In the genomic region with DNA sequence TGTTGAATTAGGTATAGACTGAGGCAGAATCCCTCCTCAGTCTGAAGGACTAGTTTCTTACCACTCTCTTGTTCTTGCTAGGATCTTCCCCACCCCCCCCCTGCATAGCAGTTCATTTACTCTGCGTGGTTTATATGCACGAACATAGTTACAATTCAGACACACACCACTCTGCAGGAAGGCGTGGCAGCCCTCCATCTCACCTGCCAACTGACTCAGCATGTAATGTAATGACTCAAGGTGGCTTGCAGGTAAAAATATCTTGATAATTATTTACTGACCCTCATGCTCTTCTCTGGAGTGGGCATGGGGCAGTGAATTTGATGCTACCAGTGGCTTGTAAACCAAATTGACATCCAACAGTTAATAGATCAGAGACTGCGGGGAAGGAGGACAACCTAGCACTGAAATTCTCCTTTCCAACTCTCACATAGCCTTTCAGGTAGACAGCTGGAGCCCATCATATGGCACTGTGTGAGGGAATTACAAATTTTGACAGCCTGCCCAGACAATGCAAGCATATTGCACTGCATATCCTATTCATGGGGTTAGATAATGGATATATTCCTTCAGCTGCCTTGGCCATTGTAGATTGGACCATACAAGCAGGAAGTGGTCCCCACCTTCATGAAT, we compare ENCODE assay signal across 26 mouse cellular contexts. TPM values are rescaled to one million over a fixed set of nuclear protein-coding genes. Genes with fewer than 3 reads are reported as not detected.
A peak's percentile ranks its signal among the peaks of the same experiment; 100 is the strongest.
DNase-seq lines count a peak whose midpoint lies in the region; ATAC-seq and TF ChIP-seq lines count a peak whose summit lies in the region.
"Had no signal": no experiment of that assay in that cellular context is flagged by ENCODE, and none has a peak within 500 bp of the region (broad histone marks: within the 10 kb centered on the region; RNA-seq: fewer than 3 reads in every experiment).

No protein-coding gene starts in this region.

- peak overlapping the region; percentile 51 for H3K27ac ChIP-seq in liver, embryonic 14.5 days
- H3K27ac ChIP-seq in liver, postnatal 0 days (ENCODE audit: low read depth), result no peak overlapping the region
- H3K27ac ChIP-seq: embryonic facial prominence, embryonic 15.5 days; hindbrain, embryonic 12.5 days; limb, embryonic 10.5 days; midbrain, embryonic 13.5 days; neural tube, embryonic 15.5 days had no signal

- peak overlapping the region; percentile 28 for H3K4me2 ChIP-seq in liver, embryonic 14.5 days (ENCODE audit: low read depth)
- H3K4me2 ChIP-seq in liver, postnatal 0 days (ENCODE audit: low read depth, low read length), result no peak overlapping the region
- H3K4me2 ChIP-seq: embryonic facial prominence, embryonic 15.5 days; hindbrain, embryonic 12.5 days; midbrain, embryonic 13.5 days; neural tube, embryonic 15.5 days had no signal

- no peaks in the 10 kb centered on the region for H3K36me3 ChIP-seq in erythroblast, embryonic 14.5 days (ENCODE audit: control insufficient read depth)
- H3K36me3 ChIP-seq in liver, embryonic 14.5 days (replicated peaks; ENCODE audit: control insufficient read depth, insufficient read depth, low read depth), result no peaks in the 10 kb centered on the region
- H3K36me3 ChIP-seq in liver, postnatal 0 days (replicated peaks; ENCODE audit: insufficient read depth, low read length), result no peaks in the 10 kb centered on the region
- H3K36me3 ChIP-seq: embryonic facial prominence, embryonic 15.5 days; G1E; hindbrain, embryonic 12.5 days; limb, embryonic 10.5 days; midbrain, embryonic 13.5 days; neural tube, embryonic 15.5 days had no signal

- ATAC-seq in erythroblast, adult 5-6 weeks (replicated peaks; ENCODE audit: low FRiP score, poor library complexity, severe bottlenecking), result no peak
- no peak for ATAC-seq in liver, embryonic 14.5 days (ENCODE audit: insufficient read depth)
- ATAC-seq in liver, postnatal 0 days, result no peak
- ATAC-seq in inflammation-experienced regulatory T-cells, adult 6 months, result peak; percentile 22
- ATAC-seq: intestine, embryonic 16.5 days; midbrain, embryonic 13.5 days had no signal

- no peak for TF ChIP-seq EP300 in liver, embryonic 14.5 days (IDR thresholded peaks at IDR 0.05; ENCODE audit: low read depth)
- no peak for TF ChIP-seq EP300 in liver, postnatal 0 days (IDR thresholded peaks at IDR 0.05; ENCODE audit: low read depth)

- H3K9ac ChIP-seq in liver, embryonic 14.5 days (replicated peaks), result 0 out of 2 replicates have a peak overlapping the region, but pooled peaks have one; percentile 27
- no peak overlapping the region for H3K9ac ChIP-seq in liver, postnatal 0 days (replicated peaks)
- H3K9ac ChIP-seq: embryonic facial prominence, embryonic 15.5 days; hindbrain, embryonic 12.5 days; midbrain, embryonic 13.5 days; neural tube, embryonic 15.5 days had no signal

- H3K4me1 ChIP-seq in erythroblast, embryonic 14.5 days (ENCODE audit: control insufficient read depth), result peaks cover 68% of the 10 kb centered on the region
- peaks cover 44 to 50% of the 10 kb centered on the region in 2 experiments for H3K4me1 ChIP-seq in liver, embryonic 14.5 days (replicated peaks; ENCODE audit: control insufficient read depth in 2 of 2, insufficient read depth in 2 of 2, low read length in 1 of 2)
- H3K4me1 ChIP-seq in liver, postnatal 0 days (ENCODE audit: insufficient read depth), result peaks cover 7% of the 10 kb centered on the region; the same call in 1 of the 2 replicates
- H3K4me1 ChIP-seq: embryonic facial prominence, embryonic 15.5 days; hindbrain, embryonic 12.5 days; limb, embryonic 10.5 days; midbrain, embryonic 13.5 days; neural tube, embryonic 15.5 days had no signal

- no peaks in the 10 kb centered on the region for H3K27me3 ChIP-seq in erythroblast, embryonic 14.5 days (ENCODE audit: control insufficient read depth)
- H3K27me3 ChIP-seq in liver, embryonic 14.5 days (ENCODE audit: control insufficient read depth, insufficient read depth, low read length), result no peaks in the 10 kb centered on the region
- no peaks in the 10 kb centered on the region for H3K27me3 ChIP-seq in liver, postnatal 0 days (ENCODE audit: insufficient read depth, low read length)
- H3K27me3 ChIP-seq: embryonic facial prominence, embryonic 15.5 days; hindbrain, embryonic 12.5 days; midbrain, embryonic 13.5 days; neural tube, embryonic 15.5 days had no signal

- 71% methylated on average over 4 of the region's 4 CpGs for WGBS in liver, embryonic 14.5 days (ENCODE audit: insufficient replicate concordance)
- 81% methylated on average over 4 of the region's 4 CpGs for WGBS in liver, postnatal 0 days (ENCODE audit: insufficient replicate concordance)

- H3K4me3 ChIP-seq in erythroblast, embryonic 14.5 days (replicated peaks), result peak overlapping the region; percentile 13
- no peak overlapping the region for H3K4me3 ChIP-seq in liver, embryonic 14.5 days (ENCODE audit: insufficient read depth in 1 of 2, low read depth in 2 of 2, low read length in 2 of 2)
- H3K4me3 ChIP-seq in liver, postnatal 0 days (ENCODE audit: low read depth, low read length), result no peak overlapping the region
- H3K4me3 ChIP-seq: embryonic facial prominence, embryonic 15.5 days; hindbrain, embryonic 12.5 days; limb, embryonic 10.5 days; midbrain, embryonic 13.5 days; myocyte; neural tube, embryonic 15.5 days had no signal

- no peaks in the 10 kb centered on the region for H3K9me3 ChIP-seq in erythroblast, embryonic 14.5 days (ENCODE audit: control insufficient read depth, low read length)
- H3K9me3 ChIP-seq in liver, embryonic 14.5 days (ENCODE audit: control insufficient read depth, low read length), result no peaks in the 10 kb centered on the region
- H3K9me3 ChIP-seq in liver, postnatal 0 days (ENCODE audit: low read length), result no peaks in the 10 kb centered on the region
- H3K9me3 ChIP-seq: embryonic facial prominence, embryonic 15.5 days; G1E; hindbrain, embryonic 12.5 days; limb, embryonic 10.5 days; neural tube, embryonic 15.5 days had no signal

- DNase-seq in liver, embryonic 14.5 days (ENCODE audit: low read depth in 3 of 3, low spot score in 3 of 3), result no peak
- DNase-seq in liver, postnatal 0 days, result no peak
- DNase-seq in cerebellum, adult 8-10 months, result peak; percentile 18
- no peak for DNase-seq in neural tube, embryonic 10.5 days (ENCODE audit: extremely low spot score, low spot score)
- no peak for DNase-seq in thymus, postnatal 4 days
- DNase-seq: adrenal gland, postnatal 36 days; embryo, embryonic 11 days; lung, adult 18-20 months; lung, postnatal 14 days; right cerebral cortex, postnatal 14 days; thymus, adult 2 months had no signal

- no peak for TF ChIP-seq CTCF in liver, embryonic 14.5 days (IDR thresholded peaks at IDR 0.05; ENCODE audit: low read depth)
- no peak for TF ChIP-seq CTCF in liver, postnatal 0 days (IDR thresholded peaks at IDR 0.05; ENCODE audit: low read depth)

RNA-seq across cellular contexts. Expression of a gene that starts 35.3 kb away (rescaled TPM):
- not detected in 2 replicates for polyA plus RNA-seq in erythroblast, embryonic 14.5 days (2012)
- total RNA-seq in erythroblast, adult 5-6 weeks (2015; ENCODE audit: low replicate concordance), result not detected in 2 replicates
- not detected in 2 replicates for total RNA-seq in erythroblast, adult 5-6 weeks (2017; ENCODE audit: low replicate concordance)
- polyA plus RNA-seq in liver, embryonic 14.5 days (2012; rRNA removed), result 0.22 and 0.29 TPM in 2 replicates
- 1.2 TPM in 2 replicates for polyA plus RNA-seq in liver, embryonic 14.5 days (2014; fragmentation: Nextera tagmentation; extraction: Ambion mirVana)
- 0.65 and 1.1 TPM in 2 replicates for polyA plus RNA-seq in liver, postnatal 0 days (2015; fragmentation: Nextera tagmentation; extraction: Ambion mirVana)
- 1 to 10 TPM; 5.1 to 8.5 (median 5.2) TPM for polyA plus RNA-seq in inflammation-experienced regulatory T-cells, adult 6 months (2017; shearing (Covaris generic))
- total RNA-seq: adrenal gland, postnatal 36 days; G1E; gastrocnemius, adult 8-10 months; heart, adult 8-10 months had no signal
- polyA plus RNA-seq: G1E; heart, postnatal 0 days; myocyte had no signal

RNA-seq across cellular contexts. Expression of a gene that starts 58.8 kb away (rescaled TPM):
- 0.01 and 0.02 TPM in 2 replicates for polyA plus RNA-seq in erythroblast, embryonic 14.5 days (2012)
- total RNA-seq in erythroblast, adult 5-6 weeks (2015; ENCODE audit: low replicate concordance), result 1.9 and 2.1 TPM in 2 replicates
- total RNA-seq in erythroblast, adult 5-6 weeks (2017; ENCODE audit: low replicate concordance), result 1.3 and 2.3 TPM in 2 replicates
- 0.18 and 0.21 TPM in 2 replicates for polyA plus RNA-seq in liver, embryonic 14.5 days (2012; rRNA removed)
- polyA plus RNA-seq in liver, embryonic 14.5 days (2014; fragmentation: Nextera tagmentation; extraction: Ambion mirVana), result 0.20 and 0.45 TPM in 2 replicates
- 3.7 and 5.4 TPM in 2 replicates for polyA plus RNA-seq in liver, postnatal 0 days (2015; fragmentation: Nextera tagmentation; extraction: Ambion mirVana)
- 100 to 1,000 TPM in 2 of 3 experiments, 10 to 100 TPM in 1; 91.9 to 193 (median 146) TPM for polyA plus RNA-seq in inflammation-experienced regulatory T-cells, adult 6 months (2017; shearing (Covaris generic))
- polyA plus RNA-seq: forebrain, embryonic 11.5 days; G1E; hindbrain, embryonic 12.5 days; limb, embryonic 10.5 days; myocyte had no signal

Comparison
In these comparisons a context has a peak if more than half of its experiments do, and no peak if none do; other contexts are left out.
1. RNA of a gene that starts 58.8 kb away (polyA plus RNA-seq): 91.9 to 193 TPM in inflammation-experienced regulatory T-cells, adult 6 months; 3.7 to 5.4 TPM in liver, postnatal 0 days, 0.18 to 0.45 TPM in liver, embryonic 14.5 days and 0.01 to 0.02 TPM in erythroblast, embryonic 14.5 days; every median in the first group is over 10 times any median in the second.